Mouse (Mus musculus): ENCODE data around the gene Dlg2.

- no peak for TF ChIP-seq POLR2A (IDR thresholded peaks at IDR 0.05; ENCODE audit: borderline replicate concordance, extremely low read depth, insufficient read depth, insufficient read length, poor library complexity, severe bottlenecking)
- TF ChIP-seq CTCF (IDR thresholded peaks at IDR 0.05; ENCODE audit: borderline replicate concordance, extremely low read depth, insufficient read depth, insufficient read length) = peak; percentile 85
Measured at GRCm38 (mm10) chr7:91431594-91432240, 955.2 kb downstream of the Dlg2 start.

Data from brain, embryonic 14.5 days (tissue).